Mouse (Mus musculus) adrenal gland, adult 18-20 months (tissue): ENCODE measurements at regions not wholly inside any gene's neighbourhood (a gene's known extent, or its start where the extent isn't known, plus 50 kb on each side); places are given as distances from the start of the nearest gene placed in this dataset.

Experiments used
- DNase-seq, 2 experiments: peaks; one replicate each; pipeline ENCODE4 v3.0.0; 2021 to 2022; ENCODE audit warnings: low spot score in 2 of 2

- DNase-seq = no peak
These were observed 70.0 kb downstream of the Mbip start for GRCm38 (mm10) chr12:56275556-56276242.

DNA sequence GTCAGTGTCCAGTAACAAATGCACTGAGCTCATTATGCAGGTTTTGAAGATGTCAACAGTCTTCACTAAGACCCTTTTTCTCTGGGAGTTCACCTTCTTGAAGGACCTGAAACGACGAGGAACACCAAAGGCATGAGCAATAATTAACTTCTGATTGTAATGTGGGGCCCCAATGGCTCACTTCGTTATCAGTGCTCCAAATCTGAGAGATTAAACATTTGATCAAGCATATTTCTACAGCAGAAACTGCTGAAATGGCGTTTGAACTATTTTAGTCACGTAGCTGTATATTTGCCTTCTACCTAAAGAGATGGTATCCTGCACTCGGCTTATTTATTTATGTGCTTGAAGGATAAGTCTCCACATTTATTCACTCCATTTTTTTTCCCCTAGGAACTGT, 80.6 kb downstream of the Mbip start:
- DNase-seq = no peak

- DNase-seq = no peak
These were observed 84.2 kb downstream of the Mbip start for GRCm38 (mm10) chr12:56261471-56261870.

DNA sequence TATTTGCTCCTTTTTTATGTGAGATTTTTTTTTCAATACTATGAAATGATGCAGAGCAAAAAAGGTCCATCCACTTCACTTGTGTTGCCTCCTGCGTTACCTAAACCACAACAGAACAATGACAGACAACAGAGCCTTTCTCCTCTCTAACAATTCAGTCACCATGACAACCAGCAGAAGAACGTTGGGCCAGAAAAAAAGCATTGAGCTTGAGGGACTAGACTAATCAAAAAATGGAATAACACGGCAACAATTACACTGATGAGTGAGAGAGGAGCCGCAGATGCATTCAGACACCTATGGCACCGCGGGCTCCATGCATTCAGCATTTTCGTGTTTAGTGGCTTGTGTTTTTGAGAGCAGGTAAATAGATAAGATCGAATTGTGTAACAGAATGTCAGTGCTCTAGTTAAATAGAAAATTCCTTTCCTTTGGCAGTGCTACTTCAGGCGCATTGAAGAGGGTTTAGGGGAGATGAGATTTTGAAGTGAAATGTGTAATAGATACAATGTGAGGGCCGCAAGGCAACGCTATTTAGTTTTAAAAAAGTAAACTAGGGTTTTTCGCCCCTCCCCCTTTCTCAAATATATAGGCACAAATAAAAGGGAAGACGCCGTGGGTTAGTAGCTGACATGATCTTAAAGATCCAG, 87.2 kb downstream of the Mbip start:
- no peak for DNase-seq

DNA sequence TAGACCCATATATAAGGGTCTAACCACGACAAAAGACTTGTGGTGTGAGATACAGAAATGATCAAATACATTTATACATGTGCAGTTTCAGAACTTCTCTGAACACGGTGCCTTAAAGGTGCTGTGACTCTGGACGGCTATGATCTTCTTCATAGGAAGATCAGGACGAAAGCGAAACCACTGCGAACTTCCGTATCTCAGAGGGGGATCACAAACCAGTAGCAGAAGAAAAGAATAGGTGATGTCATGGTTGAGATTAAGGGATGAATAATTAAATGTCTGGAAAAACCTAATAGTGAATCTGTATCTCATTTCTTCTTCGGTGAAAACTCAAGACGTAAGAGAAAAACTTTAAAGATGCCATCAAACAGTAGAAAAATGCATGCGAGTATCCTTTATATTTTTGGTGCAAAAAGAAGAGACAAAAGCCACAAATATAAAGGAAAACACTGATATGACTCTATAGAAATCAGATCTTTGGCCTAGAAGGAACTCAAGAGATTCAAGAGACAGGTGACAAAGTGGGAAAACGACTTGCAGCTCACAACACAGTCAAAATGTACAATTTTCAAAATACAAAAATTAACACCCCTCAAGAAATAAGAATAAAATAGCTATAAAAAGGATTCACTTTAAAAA, 89.3 kb downstream of the Mbip start:
- DNase-seq = no peak

DNA sequence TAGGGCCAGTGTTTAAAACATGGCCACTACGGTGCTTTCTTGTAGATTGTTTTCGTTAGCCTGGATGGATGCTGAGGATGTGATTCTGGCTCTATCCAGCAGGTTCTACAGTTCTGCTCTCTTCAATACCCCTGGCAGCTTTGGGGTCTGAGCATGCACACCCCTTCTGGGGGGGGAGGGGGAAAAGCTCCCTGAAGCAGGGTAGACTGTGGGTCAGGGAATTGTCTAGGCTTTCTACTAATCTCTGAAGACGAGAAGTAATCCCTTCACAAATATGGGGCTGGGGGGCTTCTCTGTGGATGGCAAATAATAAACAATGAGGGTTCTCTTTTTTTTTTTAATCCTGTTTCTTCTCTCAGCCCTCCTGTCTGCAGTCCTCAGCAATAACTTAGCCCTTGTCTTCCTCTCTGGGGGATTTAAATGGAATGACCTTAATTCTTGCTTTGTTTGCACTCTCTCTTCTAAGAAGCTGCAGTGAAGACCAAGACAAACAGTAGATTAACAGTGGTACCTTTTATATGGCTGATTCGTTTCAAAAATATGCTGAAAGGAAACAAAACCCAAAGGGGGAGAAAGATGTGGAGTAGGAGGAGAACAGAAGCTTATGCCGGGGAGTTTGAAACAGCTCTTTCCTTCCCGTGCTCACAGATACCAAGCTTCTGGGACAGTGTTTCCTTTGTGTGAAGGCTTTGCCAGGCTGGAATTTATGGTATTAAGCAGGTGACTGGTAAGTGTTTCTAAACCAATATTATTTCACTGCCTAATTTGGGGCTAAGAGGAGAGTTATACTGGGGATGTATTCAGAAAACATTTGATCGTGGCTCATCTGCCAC, 92.9 kb downstream of the Mbip start:
- no peak for DNase-seq

DNA sequence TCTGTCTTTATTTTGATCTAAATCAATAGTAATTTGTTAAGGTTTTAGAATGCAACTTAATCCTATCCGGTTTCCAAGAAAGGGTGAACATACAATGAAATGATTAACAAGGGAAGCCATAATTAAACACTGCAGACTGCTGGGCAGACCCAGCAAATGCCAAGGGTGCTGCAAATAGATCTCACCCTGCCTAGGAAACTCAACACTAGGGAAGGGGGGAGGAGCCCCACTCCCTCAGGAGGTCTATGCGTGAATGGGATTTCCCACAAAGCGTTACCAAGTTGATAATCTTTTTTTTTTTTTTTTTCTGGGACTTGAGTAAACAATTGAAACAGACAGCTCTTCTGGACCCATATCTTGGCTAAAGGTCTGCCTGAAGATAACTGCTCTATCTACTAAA, 95.4 kb downstream of the Mbip start:
- DNase-seq = no peak

- DNase-seq = no peak
These were observed 99.3 kb downstream of the Mbip start for GRCm38 (mm10) chr12:56246406-56246805.

DNA sequence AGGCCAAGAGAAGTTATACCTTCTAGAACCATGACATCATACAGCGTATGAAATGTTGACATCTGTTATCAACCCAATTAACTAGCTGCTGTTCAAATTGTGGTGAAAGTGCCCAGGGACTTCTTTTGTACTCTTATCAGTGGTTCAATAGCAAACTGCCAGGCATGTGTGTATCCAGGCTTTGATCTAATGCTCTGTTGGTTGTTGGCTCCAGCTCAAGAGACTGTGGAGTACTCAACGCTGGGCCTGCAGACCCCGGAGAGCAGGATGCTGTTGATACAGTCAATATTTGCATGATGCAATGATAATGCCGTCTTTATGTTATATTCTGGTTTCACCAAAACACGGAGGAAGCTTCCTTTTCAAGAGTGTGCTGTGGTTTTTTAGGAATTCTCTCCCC, 102.9 kb downstream of the Mbip start:
- no peak for DNase-seq

GRCm38 (mm10) chr12:56241735-56242134, 104.0 kb downstream of the Mbip start:
- peak; percentile 29 to 35 for DNase-seq

DNA sequence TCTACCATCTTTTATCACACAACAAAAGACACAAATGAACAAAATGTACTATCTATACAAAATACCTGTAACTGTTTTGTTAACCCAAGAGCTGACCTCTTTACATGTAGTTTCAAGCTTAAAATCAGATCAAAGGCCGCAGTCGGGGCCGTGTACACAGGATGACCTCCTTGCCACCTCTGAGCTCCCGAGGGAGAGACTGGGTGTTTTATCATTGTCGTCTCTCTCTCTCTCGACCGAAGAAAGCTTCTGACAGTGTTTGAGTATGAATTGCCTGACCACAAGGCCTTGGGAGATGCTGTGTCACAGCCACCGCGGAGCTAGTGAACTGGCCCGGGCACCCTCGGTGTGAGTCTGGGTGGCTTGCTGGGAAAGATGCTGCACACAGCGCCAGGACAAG, 105.5 kb downstream of the Mbip start:
- DNase-seq = no peak

GRCm38 (mm10) chr12:56234571-56234970, 111.1 kb downstream of the Mbip start:
- no peak for DNase-seq

- DNase-seq = no peak
These were observed 112.5 kb downstream of the Mbip start for GRCm38 (mm10) chr12:56233209-56233608.

DNA sequence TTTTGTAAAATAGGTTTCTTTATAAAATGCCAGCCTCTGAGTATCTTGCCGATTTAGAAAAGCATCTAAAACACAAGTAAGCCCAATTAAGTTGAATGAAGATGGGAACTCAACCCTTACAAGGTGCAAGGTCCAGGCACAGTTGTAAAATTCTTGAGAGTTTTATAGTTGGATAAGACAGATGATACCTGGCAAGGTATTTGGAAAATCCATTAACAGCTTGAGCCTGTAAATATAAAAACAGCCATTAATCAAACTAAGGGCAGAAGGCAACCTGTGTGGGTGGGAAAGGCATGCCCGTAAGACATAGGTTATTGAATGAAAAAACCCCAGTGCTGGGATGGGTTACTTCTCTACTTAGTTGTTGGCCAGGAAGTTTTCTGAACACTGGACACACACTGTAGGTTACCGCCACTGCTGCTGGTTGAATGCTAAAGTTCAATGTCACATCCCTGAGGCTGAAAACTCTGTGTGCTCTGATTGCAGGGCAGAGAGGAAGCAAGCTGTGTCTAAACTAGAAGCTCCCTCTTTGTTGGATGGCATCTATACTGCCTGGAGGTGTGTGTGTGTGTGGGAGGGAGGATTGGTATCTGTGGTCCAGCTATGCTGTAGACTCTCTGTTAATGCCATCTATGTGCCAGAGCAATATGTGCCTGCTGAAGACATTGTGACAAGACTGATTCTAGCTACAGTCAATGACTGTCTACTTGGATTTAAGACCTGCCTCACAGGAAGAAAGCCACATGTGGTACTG, 121.4 kb downstream of the Mbip start:
- DNase-seq = no peak

- no peak for DNase-seq
These were observed 152.2 kb downstream of the Mbip start for GRCm38 (mm10) chr12:56193524-56193923.

GRCm38 (mm10) chr12:56189562-56189961, 156.1 kb downstream of the Mbip start:
- no peak for DNase-seq

- DNase-seq = no peak
These were observed 185.0 kb downstream of the Mbip start for GRCm38 (mm10) chr12:56160736-56161135.

DNA sequence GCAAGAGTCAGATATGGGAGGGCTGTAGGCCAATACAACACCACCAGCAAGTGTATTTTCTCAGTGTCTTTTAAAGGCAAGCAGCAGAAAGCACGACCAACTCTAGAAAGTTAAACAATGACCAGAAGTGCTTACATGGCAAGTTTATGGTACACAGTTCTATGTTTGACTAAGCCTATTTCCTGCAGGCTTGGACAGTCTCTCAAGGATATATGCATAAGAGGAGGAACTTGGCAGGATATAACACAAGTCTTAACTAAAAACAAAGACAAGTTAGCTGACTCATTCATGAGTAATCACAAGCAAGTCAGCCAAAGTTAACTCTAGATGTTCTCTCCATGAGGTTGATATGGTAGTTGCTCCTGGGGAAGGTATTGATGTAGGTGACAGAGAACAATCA, 201.3 kb downstream of the Mbip start:
- no peak for DNase-seq

DNA sequence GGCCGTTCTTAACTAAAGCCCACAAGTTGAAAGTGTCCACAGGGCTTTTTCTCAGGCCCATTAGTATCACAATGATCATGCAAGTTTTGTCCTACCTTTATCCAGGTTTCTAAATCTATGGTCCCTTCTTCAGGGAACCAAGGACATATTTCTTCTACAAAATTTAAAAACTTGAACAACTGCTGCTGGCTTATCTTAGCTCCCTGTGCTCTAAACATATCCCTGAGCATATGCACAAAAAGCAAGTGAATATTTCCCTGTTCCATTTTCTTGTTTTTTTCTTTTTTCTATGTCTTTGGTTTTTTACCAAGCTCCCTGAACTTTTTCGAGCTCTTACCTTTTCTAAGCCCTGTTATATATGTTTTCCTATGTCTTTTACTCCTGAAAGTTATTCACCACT, 201.9 kb downstream of the Mbip start:
- DNase-seq = no peak

GRCm38 (mm10) chr12:56114446-56114845, 231.2 kb downstream of the Mbip start:
- no peak for DNase-seq

- no peak for DNase-seq
These were observed 245.3 kb downstream of the Brms1l start for GRCm38 (mm10) chr12:56081406-56081805.
